Mouse (Mus musculus) liver, embryonic 14.5 days (tissue): Measurements from ENCODE around the gene Tmem147. TPM values are rescaled to one million over a fixed set of nuclear protein-coding genes. Genes with fewer than 3 reads are reported as not detected.

Experiments
- ATAC-seq: fragments of 200-750 bp; cut with Nextera tagmentation; 2 replicates; pipeline ENCODE4 v1.8.0; 2017; ENCODE audit warnings: moderate number of reproducible peaks, mild to moderate bottlenecking, moderate library complexity; ENCODE audit not compliant: insufficient read depth
- DNase-seq, 3 experiments: peaks; one replicate each; pipeline ENCODE4 v3.0.0-alpha.2; 2012 to 2013; ENCODE audit warnings: low read depth in 3 of 3, low spot score in 3 of 3
- H3K27ac ChIP-seq: fragments of 300-500 bp; sonication (generic); 2 replicates; pipeline ENCODE4 v1.5.1; 2014; ENCODE audit warnings: moderate library complexity, mild to moderate bottlenecking, control low read depth, inconsistent platforms
- H3K27me3 ChIP-seq: fragments of 300-500 bp; sonication (generic); 2 replicates; pipeline ENCODE4 v1.6.1; 2014; ENCODE audit warnings: mild to moderate bottlenecking, low read length, moderate library complexity; ENCODE audit not compliant: control insufficient read depth, insufficient read depth
- H3K36me3 ChIP-seq: fragments of 300-500 bp; sonication (generic); replicated peaks from 2 replicates; pipeline ENCODE4 v1.6.1; 2014; ENCODE audit warnings: low read depth; ENCODE audit not compliant: control insufficient read depth, insufficient read depth
- H3K4me1 ChIP-seq, 2 experiments: fragments of 200-500 bp in 1 of 2; fragments of 300-500 bp in 1 of 2; sonication (generic) in 1 of 2; replicated peaks; 2 replicates each; pipeline ENCODE4 v1.6.1; 2012 to 2014; ENCODE audit warnings: antibody characterized with exemption in 1 of 2, inconsistent platforms in 1 of 2, low read length in 1 of 2; ENCODE audit not compliant: control insufficient read depth in 2 of 2, insufficient read depth in 2 of 2
- H3K4me2 ChIP-seq: fragments of 300-500 bp; sonication (generic); 2 replicates; pipeline ENCODE4 v1.6.1; 2014; ENCODE audit warnings: low read depth, mild to moderate bottlenecking, control low read depth, moderate library complexity
- H3K4me3 ChIP-seq, 2 experiments: fragments of 200-500 bp in 1 of 2; fragments of 300-500 bp in 1 of 2; sonication (generic) in 1 of 2; 2 replicates each; pipeline ENCODE4 v1.5.1; 2012 to 2014; ENCODE audit warnings: low read depth in 2 of 2, low read length in 2 of 2, mild to moderate bottlenecking in 2 of 2, control low read depth in 1 of 2, inconsistent platforms in 1 of 2, moderate library complexity in 1 of 2; ENCODE audit not compliant: insufficient read depth in 1 of 2
- H3K9ac ChIP-seq: fragments of 300-500 bp; sonication (generic); replicated peaks from 2 replicates; pipeline ENCODE4 v1.6.1; 2014; ENCODE audit warnings: mild to moderate bottlenecking, control low read depth, moderate library complexity
- H3K9me3 ChIP-seq: fragments of 300-500 bp; sonication (generic); 2 replicates; pipeline ENCODE4 v1.6.1; 2016; ENCODE audit warnings: low read length, mixed read lengths; ENCODE audit not compliant: control insufficient read depth
- CTCF ChIP-seq: IDR thresholded peaks from 2 replicates; pipeline ENCODE4 v1.5.1; 2016; ENCODE audit warnings: antibody characterized with exemption, low read depth, control low read depth
- EP300 ChIP-seq: IDR thresholded peaks from 2 replicates; pipeline ENCODE4 v1.6.1; 2016; ENCODE audit warnings: antibody characterized with exemption, low read depth
- WGBS: fragments of 180-500 bp; shearing (Covaris S2); extraction: QIAGEN DNeasy Blood & Tissue Kit; methylation state at CpG from one replicate; pipeline ENCODE4 v1.1.7; 2014; ENCODE audit not compliant: insufficient replicate concordance; 5-methylcytosine and 5-hydroxymethylcytosine counted together
- polyA plus RNA-seq, 2 experiments: library from polyadenylated mRNA; depleted of rRNA in 1 of 2; stranded (reverse) in 1 of 2; unstranded in 1 of 2; fragments of >200 nt; fragmentation: Nextera tagmentation in 1 of 2; extraction: Ambion mirVana in 1 of 2; gene quantifications; 2 replicates each; pipeline versions ENCODE4 v1.2.1 to v1.2.3; 2012 to 2014

The Tmem147 gene
- polyA plus RNA-seq, 2 experiments = 64.4 to 117 TPM

- no peaks in the 10 kb centered on the region for H3K27me3 ChIP-seq
- no peaks in the 10 kb centered on the region for H3K36me3 ChIP-seq
- H3K4me2 ChIP-seq = no peak overlapping the region
- H3K4me3 ChIP-seq = no peak overlapping the region
- TF ChIP-seq EP300 (no peak), CTCF (no peak)
- no peak overlapping the region for H3K27ac ChIP-seq
- no peaks in the 10 kb centered on the region for H3K4me1 ChIP-seq
- DNase-seq (no peak), ATAC-seq (no peak)
- WGBS = 63% methylated on average over 4 of the region's 4 CpGs
- no peaks in the 10 kb centered on the region for H3K9me3 ChIP-seq
- H3K9ac ChIP-seq = no peak overlapping the region
Observed at GRCm38 (mm10) chr7:30766408-30766807, 37.1 kb upstream of the Tmem147 start.

GRCm38 (mm10) chr7:30765173-30765572 is 35.8 kb upstream of the Tmem147 start:
- no peak for ATAC-seq
- Histone ChIP-seq H3K4me3 (no peak overlapping the region), H3K36me3 (no peaks in the 10 kb centered on the region), H3K9ac (no peak overlapping the region), H3K4me2 (no peak overlapping the region), H3K27ac (no peak overlapping the region), H3K9me3 (no peaks in the 10 kb centered on the region), H3K4me1 (peaks cover 0 to 6% of the 10 kb centered on the region in 2 experiments; a peak in 1 of 4 replicates), H3K27me3 (no peaks in the 10 kb centered on the region)
- no peak for DNase-seq
- TF ChIP-seq EP300 = no peak
- no peak for TF ChIP-seq CTCF
- 40% methylated on average over 11 of the region's 11 CpGs for WGBS

GRCm38 (mm10) chr7:30763456-30763855 is 34.1 kb upstream of the Tmem147 start, which contains the start of gene Dmkn:
Gene Dmkn (plus strand): TSS chr7:30763756.
- Histone ChIP-seq H3K27me3 (no peaks in the 10 kb centered on the region), H3K4me3 (no peak within 1 kb of the TSS)
- ATAC-seq = no peak

GRCm38 (mm10) chr7:30761769-30762352 is 32.5 kb upstream of the Tmem147 start:
- TF ChIP-seq EP300 (no peak), CTCF (no peak)
- H3K36me3 ChIP-seq = no peaks in the 10 kb centered on the region
- no peak overlapping the region for H3K4me2 ChIP-seq
- H3K4me1 ChIP-seq = peaks cover 0 to 7% of the 10 kb centered on the region in 2 experiments; a peak in 1 of 4 replicates
- ATAC-seq (peak; percentile 37; the same call in 1 of the 2 replicates), DNase-seq (peak in 1 of 3 experiments; percentile 6)
- no peaks in the 10 kb centered on the region for H3K27me3 ChIP-seq
- H3K27ac ChIP-seq = no peak overlapping the region
- no peak overlapping the region for H3K9ac ChIP-seq
- WGBS = 8% methylated on average over 4 of the region's 4 CpGs
- no peaks in the 10 kb centered on the region for H3K9me3 ChIP-seq
- no peak overlapping the region for H3K4me3 ChIP-seq

More at GRCm38 (mm10) chr7:30763456-30763855, 34.1 kb upstream of the Tmem147 start, which contains the start of gene Dmkn:
- Histone ChIP-seq H3K27ac (no peak within 1 kb of the TSS), H3K9ac (no peak within 1 kb of the TSS), H3K36me3 (no peaks in the 10 kb centered on the region), H3K4me1 (peaks cover 0 to 7% of the 10 kb centered on the region in 2 experiments; a peak in 1 of 4 replicates), H3K9me3 (no peaks in the 10 kb centered on the region), H3K4me2 (no peak within 1 kb of the TSS)
- DNase-seq = no peak
- TF ChIP-seq EP300 (no peak), CTCF (no peak)
- WGBS = 44% methylated on average over 5 of the region's 5 CpGs

- no peak for DNase-seq
- no peaks in the 10 kb centered on the region for H3K9me3 ChIP-seq
- TF ChIP-seq CTCF (peak; percentile 54), EP300 (no peak)
- no peak overlapping the region for H3K27ac ChIP-seq
- no peaks in the 10 kb centered on the region for H3K36me3 ChIP-seq
- no peak overlapping the region for H3K4me3 ChIP-seq
- peaks cover 0 to 7% of the 10 kb centered on the region in 2 experiments; a peak in 1 of 4 replicates for H3K4me1 ChIP-seq
- 20% methylated on average over 4 of the region's 4 CpGs for WGBS
- no peak overlapping the region for H3K9ac ChIP-seq
- H3K27me3 ChIP-seq = no peaks in the 10 kb centered on the region
- ATAC-seq = no peak
- H3K4me2 ChIP-seq = no peak overlapping the region
Observed at GRCm38 (mm10) chr7:30758853-30759252, 29.5 kb upstream of the Tmem147 start.
